Mouse (Mus musculus) cerebellum, adult 2 months (tissue): ENCODE results near the gene Ccnf.

Source experiments
- CTCF ChIP-seq: fragments of 200-500 bp; IDR thresholded peaks from 2 replicates; pipeline ENCODE4 v1.5.1; 2011; ENCODE audit warnings: low read depth, mild to moderate bottlenecking, control low read depth, low read length, moderate library complexity, borderline replicate concordance; ENCODE audit not compliant: insufficient read depth
- POLR2A ChIP-seq: fragments of 200-500 bp; IDR thresholded peaks from 2 replicates; pipeline ENCODE4 v1.6.1; 2011; ENCODE audit warnings: low read length, control low read depth, borderline replicate concordance; ENCODE audit not compliant: insufficient read depth

DNA sequence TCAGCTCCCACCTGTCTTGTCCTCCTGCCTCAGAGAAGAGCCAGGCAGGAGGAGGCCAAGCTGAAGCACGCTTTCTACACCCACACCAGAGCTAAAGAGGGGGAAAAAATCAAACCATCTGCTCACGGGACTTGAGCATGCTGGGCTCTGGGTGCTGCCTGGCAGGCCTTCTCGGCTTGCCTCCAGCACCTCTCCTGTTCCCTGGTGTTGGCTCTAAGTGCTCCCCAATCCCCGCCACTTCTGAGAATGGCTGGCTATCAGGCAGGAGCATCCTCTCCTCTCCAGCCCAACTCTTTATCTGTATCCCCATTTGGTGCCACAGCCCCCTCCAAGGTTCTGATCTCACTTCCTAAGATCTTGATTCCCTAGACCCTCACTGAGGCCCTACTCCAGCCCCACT, 52.0 kb downstream of the Ccnf start:
- TF ChIP-seq POLR2A (no peak), CTCF (no peak)
